Mouse (Mus musculus) megakaryocyte-erythroid progenitor cell, adult 5-6 weeks (primary cell): ENCODE measurements around the gene Rab37. TPM values are rescaled to one million over a fixed set of nuclear protein-coding genes. Genes with fewer than 3 reads are reported as not detected.

Source experiments
- total RNA-seq, 2 experiments: library from RNA; stranded (forward) in 1 of 2; stranded (reverse) in 1 of 2; fragments of 200-1000, 215-1000 nt in 1 of 2; fragments of >200 nt in 1 of 2; fragmentation: Nextera tagmentation in 1 of 2; gene quantifications; 2 replicates each; pipeline ENCODE4 v1.2.3; 2014 to 2017

Gene Rab37
- total RNA-seq, 2 experiments from 2014 or later = 23.5 to 34.3 TPM

Other genes starting within 250 kb of the Rab37 start
- gene Gprc5c, start 240.3 kb upstream of the Rab37 start, total RNA-seq (2014; fragmentation: Nextera tagmentation) = not detected in 2 replicates
- not detected in 2 replicates for gene Gprc5c, start 240.3 kb upstream of the Rab37 start, total RNA-seq (2017)
- gene Cd300a, start 201.4 kb upstream of the Rab37 start, total RNA-seq (2014; fragmentation: Nextera tagmentation) = 0.52 and 1.9 TPM in 2 replicates
- gene Cd300a, start 201.4 kb upstream of the Rab37 start, total RNA-seq (2017) = 1.3 and 5.7 TPM in 2 replicates
- gene Cd300lb, start 157.0 kb upstream of the Rab37 start, total RNA-seq (2014; fragmentation: Nextera tagmentation) = not detected in 2 replicates
- gene Cd300lb, start 157.0 kb upstream of the Rab37 start, total RNA-seq (2017) = 0.05 TPM in 1 of 2 replicates, not detected in the other
- gene Cd300c, start 122.3 kb upstream of the Rab37 start, total RNA-seq (2014; fragmentation: Nextera tagmentation) = not detected in 2 replicates
- gene Cd300c, start 122.3 kb upstream of the Rab37 start, total RNA-seq (2017) = not detected in 2 replicates
- gene Cd300ld, start 101.5 kb upstream of the Rab37 start, total RNA-seq (2014; fragmentation: Nextera tagmentation) = not detected in 2 replicates
- not detected in 2 replicates for gene Cd300ld, start 101.5 kb upstream of the Rab37 start, total RNA-seq (2017)
- gene Cd300c2, start 89.6 kb upstream of the Rab37 start, total RNA-seq (2014; fragmentation: Nextera tagmentation) = not detected in 2 replicates
- gene Cd300c2, start 89.6 kb upstream of the Rab37 start, total RNA-seq (2017) = not detected in 2 replicates
- not detected in 2 replicates for gene Cd300ld2, start 75.2 kb upstream of the Rab37 start, total RNA-seq (2014; fragmentation: Nextera tagmentation)
- not detected in 2 replicates for gene Cd300ld2, start 75.2 kb upstream of the Rab37 start, total RNA-seq (2017)
- gene Cd300ld4, start 64.4 kb upstream of the Rab37 start, total RNA-seq (2014; fragmentation: Nextera tagmentation) = not detected in 2 replicates
- 1.3 TPM in 1 of 2 replicates, not detected in the other for gene Cd300ld4, start 64.4 kb upstream of the Rab37 start, total RNA-seq (2017)
- not detected in 2 replicates for gene Cd300ld5, start 53.7 kb upstream of the Rab37 start, total RNA-seq (2014; fragmentation: Nextera tagmentation)
- 1.3 TPM in 1 of 2 replicates, not detected in the other for gene Cd300ld5, start 53.7 kb upstream of the Rab37 start, total RNA-seq (2017)
- not detected in 2 replicates for gene Cd300ld3, start 43.0 kb upstream of the Rab37 start, total RNA-seq (2014; fragmentation: Nextera tagmentation)
- 1.3 TPM in 1 of 2 replicates, not detected in the other for gene Cd300ld3, start 43.0 kb upstream of the Rab37 start, total RNA-seq (2017)
- gene Cd300e, start 29.3 kb upstream of the Rab37 start, total RNA-seq (2014; fragmentation: Nextera tagmentation) = not detected in 2 replicates
- not detected in 2 replicates for gene Cd300e, start 29.3 kb upstream of the Rab37 start, total RNA-seq (2017)
- gene Cd300lf, start 42.6 kb downstream of the Rab37 start, total RNA-seq (2014; fragmentation: Nextera tagmentation) = 2.1 TPM in 1 of 2 replicates, not detected in the other
- 1.0 and 3.4 TPM in 2 replicates for gene Cd300lf, start 42.6 kb downstream of the Rab37 start, total RNA-seq (2017)
- gene Slc9a3r1, start 71.9 kb downstream of the Rab37 start, total RNA-seq (2014; fragmentation: Nextera tagmentation) = 20.4 and 22.2 TPM in 2 replicates
- 25.9 and 28.3 TPM in 2 replicates for gene Slc9a3r1, start 71.9 kb downstream of the Rab37 start, total RNA-seq (2017)
- gene Tmem104, start 96.1 kb downstream of the Rab37 start, total RNA-seq (2014; fragmentation: Nextera tagmentation) = 5.0 and 10.1 TPM in 2 replicates
- gene Tmem104, start 96.1 kb downstream of the Rab37 start, total RNA-seq (2017) = 1.8 and 7.9 TPM in 2 replicates
- gene Nat9, start 96.4 kb downstream of the Rab37 start, total RNA-seq (2014; fragmentation: Nextera tagmentation) = 15.0 and 24.9 TPM in 2 replicates
- 19.4 and 51.5 TPM in 2 replicates for gene Nat9, start 96.4 kb downstream of the Rab37 start, total RNA-seq (2017)
- not detected in 2 replicates for gene Grin2c, start 175.8 kb downstream of the Rab37 start, total RNA-seq (2014; fragmentation: Nextera tagmentation)
- gene Grin2c, start 175.8 kb downstream of the Rab37 start, total RNA-seq (2017) = not detected in 2 replicates
- gene Fdxr, start 185.6 kb downstream of the Rab37 start, total RNA-seq (2014; fragmentation: Nextera tagmentation) = 17.0 and 18.6 TPM in 2 replicates
- 5.9 and 20.8 TPM in 2 replicates for gene Fdxr, start 185.6 kb downstream of the Rab37 start, total RNA-seq (2017)
- 0.17 TPM in 1 of 2 replicates, not detected in the other for gene Fads6, start 206.2 kb downstream of the Rab37 start, total RNA-seq (2014; fragmentation: Nextera tagmentation)
- 0.38 TPM in 1 of 2 replicates, not detected in the other for gene Fads6, start 206.2 kb downstream of the Rab37 start, total RNA-seq (2017)
- not detected in 2 replicates for gene Otop2, start 215.7 kb downstream of the Rab37 start, total RNA-seq (2014; fragmentation: Nextera tagmentation)
- not detected in 2 replicates for gene Otop2, start 215.7 kb downstream of the Rab37 start, total RNA-seq (2017)
- gene Ush1g, start 230.6 kb downstream of the Rab37 start, total RNA-seq (2014; fragmentation: Nextera tagmentation) = not detected in 2 replicates
- gene Ush1g, start 230.6 kb downstream of the Rab37 start, total RNA-seq (2017) = not detected in 2 replicates
- gene Otop3, start 243.3 kb downstream of the Rab37 start, total RNA-seq (2014; fragmentation: Nextera tagmentation) = not detected in 2 replicates
- gene Otop3, start 243.3 kb downstream of the Rab37 start, total RNA-seq (2017) = not detected in 2 replicates